Mouse (Mus musculus) lung, postnatal 10 days (tissue): ENCODE data around the gene Nt5c2.

Experiments
- DNase-seq: peaks from one replicate; pipeline ENCODE4 v3.0.0; 2021

Nt5c2 gene

GRCm38 (mm10) chr19:46962841-46963240 is 52.1 kb downstream of the Nt5c2 start:
- DNase-seq: no peak

GRCm38 (mm10) chr19:46962171-46962772 is 52.7 kb downstream of the Nt5c2 start:
- peak; percentile 89 for DNase-seq

GRCm38 (mm10) chr19:46961652-46962051 is 53.3 kb downstream of the Nt5c2 start:
- DNase-seq: peak; percentile 93

GRCm38 (mm10) chr19:46961047-46961651 is 53.8 kb downstream of the Nt5c2 start:
- no peak for DNase-seq

- no peak for DNase-seq
Observed at GRCm38 (mm10) chr19:46960101-46961046, 54.6 kb downstream of the Nt5c2 start.

GRCm38 (mm10) chr19:46959536-46959935 is 55.4 kb downstream of the Nt5c2 start:
- no peak for DNase-seq

GRCm38 (mm10) chr19:46958566-46958965 is 56.4 kb downstream of the Nt5c2 start:
- DNase-seq: no peak

- no peak for DNase-seq
Observed at GRCm38 (mm10) chr19:46957971-46958370, 57.0 kb downstream of the Nt5c2 start.

GRCm38 (mm10) chr19:46957001-46957400 is 58.0 kb downstream of the Nt5c2 start:
- DNase-seq: no peak

- DNase-seq: no peak
Observed at GRCm38 (mm10) chr19:46956410-46956809, 58.5 kb downstream of the Nt5c2 start.

GRCm38 (mm10) chr19:46955630-46956029 is 59.3 kb downstream of the Nt5c2 start:
- no peak for DNase-seq

- no peak for DNase-seq
Observed at GRCm38 (mm10) chr19:46953536-46953935, 61.4 kb downstream of the Nt5c2 start.

- DNase-seq: no peak
Observed at GRCm38 (mm10) chr19:46952986-46953385, 62.0 kb downstream of the Nt5c2 start.

GRCm38 (mm10) chr19:46944341-46944740 is 70.6 kb downstream of the Nt5c2 start:
- no peak for DNase-seq

GRCm38 (mm10) chr19:46937173-46937572 is 77.8 kb downstream of the Nt5c2 start:
- DNase-seq: no peak

GRCm38 (mm10) chr19:46934025-46934424 is 80.9 kb downstream of the Nt5c2 start:
- DNase-seq: peak; percentile 33

- no peak for DNase-seq
Observed at GRCm38 (mm10) chr19:46932608-46933007, 82.3 kb downstream of the Nt5c2 start.

GRCm38 (mm10) chr19:46930026-46930425 is 84.9 kb downstream of the Nt5c2 start:
- DNase-seq: no peak

- DNase-seq: peak; percentile 92
Observed at GRCm38 (mm10) chr19:46929044-46929587, 85.8 kb downstream of the Nt5c2 start.

- no peak for DNase-seq
Observed at GRCm38 (mm10) chr19:46928136-46928535, 86.8 kb downstream of the Nt5c2 start.

- DNase-seq: peak; percentile 8
Observed at GRCm38 (mm10) chr19:46926951-46927350, 88.0 kb downstream of the Nt5c2 start.

- no peak for DNase-seq
Observed at GRCm38 (mm10) chr19:46926357-46926756, 88.6 kb downstream of the Nt5c2 start.

GRCm38 (mm10) chr19:46920571-46920970 is 94.4 kb downstream of the Nt5c2 start:
- DNase-seq: no peak
